Mouse (Mus musculus) liver, postnatal 0 days (tissue): Measurements from ENCODE around the gene Plekha8. TPM values are rescaled to one million over a fixed set of nuclear protein-coding genes. Genes with fewer than 3 reads are reported as not detected.

Experiments used
- ATAC-seq: fragments of 200-750 bp; cut with Nextera tagmentation; 2 replicates; pipeline ENCODE4 v1.8.0; 2017; ENCODE audit warnings: mild to moderate bottlenecking, moderate library complexity
- DNase-seq: peaks from one replicate; pipeline ENCODE4 v3.0.0-alpha.2; 2016
- H3K27ac ChIP-seq: fragments of 300-500 bp; sonication (generic); 2 replicates; pipeline ENCODE4 v1.5.1; 2014; ENCODE audit warnings: antibody characterized with exemption, moderate library complexity, mild to moderate bottlenecking, low read depth
- H3K27me3 ChIP-seq: fragments of 300-500 bp; sonication (generic); 2 replicates; pipeline ENCODE4 v1.6.1; 2014; ENCODE audit warnings: low read length, control low read depth, mixed read lengths; ENCODE audit not compliant: insufficient read depth
- H3K36me3 ChIP-seq: fragments of 300-500 bp; sonication (generic); replicated peaks from 2 replicates; pipeline ENCODE4 v1.6.1; 2014; ENCODE audit warnings: mild to moderate bottlenecking, control low read depth, low read length, moderate library complexity, mixed read lengths; ENCODE audit not compliant: insufficient read depth
- H3K4me1 ChIP-seq: fragments of 300-500 bp; sonication (generic); 2 replicates; pipeline ENCODE4 v1.6.1; 2014; ENCODE audit warnings: antibody characterized with exemption, mild to moderate bottlenecking, control low read depth; ENCODE audit not compliant: insufficient read depth
- H3K4me2 ChIP-seq: fragments of 300-500 bp; sonication (generic); 2 replicates; pipeline ENCODE4 v1.6.1; 2014; ENCODE audit warnings: low read depth, mild to moderate bottlenecking, low read length, moderate library complexity, mixed read lengths
- H3K4me3 ChIP-seq: fragments of 300-500 bp; sonication (generic); 2 replicates; pipeline ENCODE4 v1.5.1; 2014; ENCODE audit warnings: low read depth, low read length
- H3K9ac ChIP-seq: fragments of 300-500 bp; sonication (generic); replicated peaks from 2 replicates; pipeline ENCODE4 v1.6.1; 2014; ENCODE audit warnings: mild to moderate bottlenecking, moderate library complexity
- H3K9me3 ChIP-seq: fragments of 300-500 bp; sonication (generic); 2 replicates; pipeline ENCODE4 v1.6.1; 2016; ENCODE audit warnings: mild to moderate bottlenecking, control low read depth, low read length, mixed read lengths
- CTCF ChIP-seq: sonication (generic); IDR thresholded peaks from 2 replicates; pipeline ENCODE4 v1.5.1; 2016; ENCODE audit warnings: antibody characterized with exemption, low read depth
- EP300 ChIP-seq: IDR thresholded peaks from 2 replicates; pipeline ENCODE4 v1.6.1; 2016; ENCODE audit warnings: antibody characterized with exemption, low read depth, mild to moderate bottlenecking
- WGBS: fragments of 180-500 bp; shearing (Covaris S2); extraction: QIAGEN DNeasy Blood & Tissue Kit; methylation state at CpG from one replicate; pipeline ENCODE4 v1.1.7; 2014; ENCODE audit not compliant: insufficient replicate concordance; 5-methylcytosine and 5-hydroxymethylcytosine counted together
- polyA plus RNA-seq: library from polyadenylated mRNA; unstranded; fragments of >200 nt; fragmentation: Nextera tagmentation; extraction: Ambion mirVana; gene quantifications from 2 replicates; pipeline ENCODE4 v1.2.1, GENCODE M21; 2015

Gene Plekha8
- polyA plus RNA-seq, 1 experiment from 2014 or later: 4.8 TPM

DNA sequence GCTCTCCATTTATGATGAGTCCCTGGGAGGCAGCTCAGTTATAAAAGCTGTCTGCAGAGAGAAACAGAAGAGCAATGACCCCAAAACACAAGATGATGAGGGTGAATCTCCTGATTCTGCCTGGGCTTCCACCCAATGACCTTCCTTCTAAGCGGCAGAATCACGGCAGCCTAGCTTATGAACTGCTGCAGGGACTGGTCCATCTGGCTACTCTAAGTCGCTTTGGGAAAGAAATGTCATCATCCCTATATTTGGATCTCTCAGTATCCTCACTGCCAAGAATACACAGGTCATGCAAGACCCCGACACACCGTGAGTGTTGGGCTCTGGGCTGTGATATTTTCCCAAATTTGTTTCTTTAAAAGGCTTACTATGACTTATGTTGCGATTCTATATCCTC is 75.0 kb downstream of the Plekha8 start:
- no peak overlapping the region for H3K9ac ChIP-seq
- no peak overlapping the region for H3K4me2 ChIP-seq
- 78% methylated on average over 6 of the region's 6 CpGs for WGBS
- no peak overlapping the region for H3K4me3 ChIP-seq
- DNase-seq (no peak), ATAC-seq (no peak)
- TF ChIP-seq EP300 (no peak), CTCF (no peak)
- H3K27me3 ChIP-seq: no peaks in the 10 kb centered on the region
- no peak overlapping the region for H3K27ac ChIP-seq
- H3K9me3 ChIP-seq: no peaks in the 10 kb centered on the region
- H3K36me3 ChIP-seq: no peaks in the 10 kb centered on the region
- no peaks in the 10 kb centered on the region for H3K4me1 ChIP-seq

DNA sequence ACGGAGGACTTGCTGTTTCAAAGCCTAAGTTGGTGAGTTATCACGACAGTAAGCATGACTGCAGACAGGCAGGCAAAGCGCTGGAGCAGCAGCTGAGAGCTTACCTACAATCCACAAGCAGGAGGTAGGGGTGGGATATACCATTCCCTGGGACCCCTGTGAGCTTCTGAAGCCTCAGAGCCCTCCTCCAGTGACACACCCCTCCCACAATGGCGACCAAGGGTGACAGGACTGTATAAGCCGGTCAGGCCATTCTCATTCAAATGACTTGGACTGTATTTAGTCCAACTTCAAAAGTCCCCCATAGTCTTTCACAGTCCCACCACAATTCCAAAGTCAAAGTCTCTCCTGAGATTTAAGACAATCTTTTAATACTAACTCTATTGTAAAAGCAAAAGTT is 78.0 kb downstream of the Plekha8 start:
- H3K9ac ChIP-seq: no peak overlapping the region
- H3K9me3 ChIP-seq: no peaks in the 10 kb centered on the region
- no peak for ATAC-seq
- H3K27me3 ChIP-seq: no peaks in the 10 kb centered on the region
- H3K4me2 ChIP-seq: no peak overlapping the region
- H3K36me3 ChIP-seq: no peaks in the 10 kb centered on the region
- TF ChIP-seq EP300 (no peak), CTCF (no peak)
- H3K4me3 ChIP-seq: no peak overlapping the region
- WGBS: 61% methylated on average over 5 of the region's 5 CpGs
- no peaks in the 10 kb centered on the region for H3K4me1 ChIP-seq
- H3K27ac ChIP-seq: no peak overlapping the region
- no peak for DNase-seq

DNA sequence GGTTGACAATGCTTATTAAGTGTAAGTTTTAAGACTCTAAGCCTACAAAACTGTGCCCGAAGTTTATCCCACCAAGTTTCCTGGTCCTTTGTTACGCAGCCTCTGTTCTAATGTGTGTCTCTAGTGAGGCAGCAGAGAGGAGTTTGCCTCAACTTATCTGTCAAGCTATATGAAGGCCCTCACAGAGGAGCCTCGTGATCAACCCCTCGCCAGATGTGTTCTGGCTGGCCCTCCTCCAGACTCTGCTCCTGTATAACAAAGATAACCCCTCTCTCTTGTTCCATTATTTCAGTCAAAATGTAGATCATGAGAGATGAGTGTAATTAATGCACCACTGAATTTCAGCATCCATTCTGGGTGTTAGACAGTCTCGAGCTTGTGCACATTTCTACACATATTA is 84.8 kb downstream of the Plekha8 start:
- Histone ChIP-seq H3K4me2 (peak overlapping the region; percentile 14), H3K27ac (peak overlapping the region; percentile 37; the same call in 1 of the 2 replicates)
- ATAC-seq: peak; percentile 12; the same call in 1 of the 2 replicates

DNA sequence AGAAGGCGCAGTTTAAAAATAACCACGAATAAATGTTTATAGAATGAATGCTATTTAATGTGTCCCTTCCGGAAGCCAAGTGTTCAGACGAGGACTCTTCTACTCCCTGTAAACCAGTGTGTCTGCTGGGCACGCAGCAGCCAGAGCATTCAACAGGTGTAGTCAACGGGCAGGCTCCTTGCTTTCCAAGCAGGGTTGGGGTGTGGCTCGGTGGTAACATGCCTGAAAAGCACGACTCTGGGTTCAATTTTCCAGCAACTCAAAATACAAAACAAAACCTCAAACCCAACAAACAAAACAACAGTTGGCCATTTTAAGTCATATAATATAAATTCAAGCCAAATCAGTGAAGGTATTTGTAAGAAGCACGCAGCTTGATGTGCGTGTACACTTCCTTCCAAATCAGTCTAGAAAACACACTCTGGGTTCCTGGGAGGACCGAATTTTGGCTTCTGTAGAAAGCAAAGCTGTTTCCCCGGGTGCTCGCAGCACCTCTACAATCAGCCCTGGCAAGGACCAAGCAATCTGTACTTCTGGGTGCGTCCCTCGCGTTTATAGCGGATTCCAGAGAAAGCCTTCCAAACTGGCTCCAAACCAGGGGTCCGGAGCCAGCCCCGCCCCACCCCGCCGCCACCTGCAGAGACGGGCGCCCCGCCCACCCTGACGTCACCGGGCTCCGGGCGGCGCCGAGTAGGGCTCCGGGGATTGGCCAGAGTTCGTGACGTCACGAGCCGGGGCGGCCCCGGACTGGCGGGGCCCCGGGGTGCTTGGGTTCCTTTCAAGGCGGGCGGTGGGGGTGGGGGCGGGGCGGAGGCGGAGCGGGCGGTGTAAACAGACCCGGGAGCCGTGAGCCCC is 86.2 kb downstream of the Plekha8 start, which contains the start of gene Mturn:
Gene Mturn (plus strand): TSS at position 734 of the 855 bp plus-strand sequence.
- TF ChIP-seq CTCF: no peak
- no peak for TF ChIP-seq EP300
- Histone ChIP-seq H3K4me2 (peak within 1 kb of the TSS; percentile 87), H3K27me3 (peaks cover 12% of the 10 kb centered on the region), H3K9ac (peak within 1 kb of the TSS; percentile 61), H3K4me3 (peak within 1 kb of the TSS; percentile 71), H3K4me1 (peaks cover 18% of the 10 kb centered on the region), H3K9me3 (no peaks in the 10 kb centered on the region), H3K36me3 (no peaks in the 10 kb centered on the region), H3K27ac (peak within 1 kb of the TSS; percentile 75)
- WGBS: 6% methylated on average over 37 of the region's 48 CpGs
- ATAC-seq (peak; percentile 95), DNase-seq (peak; percentile 100)

More for the DNA sequence above, 84.8 kb downstream of the Plekha8 start:
- peaks cover 12% of the 10 kb centered on the region; the same call in 1 of the 2 replicates for H3K27me3 ChIP-seq
- peaks cover 18% of the 10 kb centered on the region for H3K4me1 ChIP-seq
- no peak overlapping the region for H3K4me3 ChIP-seq
- peak; percentile 62 for DNase-seq
- H3K9ac ChIP-seq: no peak overlapping the region
- WGBS: 39% methylated on average over 5 of the region's 5 CpGs
- no peak for TF ChIP-seq CTCF
- TF ChIP-seq EP300: peak; percentile 87
- no peaks in the 10 kb centered on the region for H3K36me3 ChIP-seq
- no peaks in the 10 kb centered on the region for H3K9me3 ChIP-seq

DNA sequence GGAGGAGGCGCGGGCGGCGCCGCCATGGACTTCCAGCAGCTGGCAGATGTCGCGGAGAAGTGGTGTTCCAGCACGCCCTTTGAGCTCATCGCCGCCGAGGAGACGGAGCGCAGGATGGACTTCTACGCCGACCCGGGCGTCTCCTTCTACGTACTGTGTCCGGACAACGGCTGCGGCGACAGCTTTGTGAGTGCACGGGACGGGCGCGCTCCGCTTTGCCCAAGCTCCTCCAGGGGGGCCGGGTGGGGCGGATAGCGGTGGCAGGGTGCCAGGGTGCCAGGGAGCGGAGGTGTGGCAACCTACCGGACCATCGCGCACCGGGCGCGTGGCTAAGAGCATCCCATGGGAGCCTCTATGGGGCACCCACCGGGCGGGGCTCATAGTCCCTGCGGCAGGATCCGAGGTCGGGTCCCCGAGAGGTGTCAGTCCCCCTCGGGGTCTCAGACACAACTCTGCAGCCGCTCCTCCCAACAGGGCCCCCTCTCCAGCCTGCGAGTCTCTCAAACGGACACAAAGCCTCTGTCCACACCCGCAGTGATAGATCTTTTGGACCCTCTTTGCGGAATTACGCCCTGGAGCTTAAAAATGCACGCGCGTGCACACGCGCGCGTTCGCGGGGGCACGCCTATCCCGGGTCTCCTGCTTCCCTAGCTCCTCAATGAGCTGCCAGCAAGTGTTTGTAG is 87.0 kb downstream of the Plekha8 start:
- DNase-seq (no peak), ATAC-seq (peak; percentile 71)
- peaks cover 18% of the 10 kb centered on the region for H3K4me1 ChIP-seq
- H3K9ac ChIP-seq: peak overlapping the region; percentile 61
- H3K27ac ChIP-seq: peak overlapping the region; percentile 65
- peaks cover 12% of the 10 kb centered on the region for H3K27me3 ChIP-seq
- H3K9me3 ChIP-seq: no peaks in the 10 kb centered on the region
- H3K4me3 ChIP-seq: peak overlapping the region; percentile 71
- peak overlapping the region; percentile 87 for H3K4me2 ChIP-seq
- WGBS: under 1% methylated on average over 59 of the region's 61 CpGs
- TF ChIP-seq CTCF: no peak
- TF ChIP-seq EP300: no peak
- H3K36me3 ChIP-seq: no peaks in the 10 kb centered on the region

DNA sequence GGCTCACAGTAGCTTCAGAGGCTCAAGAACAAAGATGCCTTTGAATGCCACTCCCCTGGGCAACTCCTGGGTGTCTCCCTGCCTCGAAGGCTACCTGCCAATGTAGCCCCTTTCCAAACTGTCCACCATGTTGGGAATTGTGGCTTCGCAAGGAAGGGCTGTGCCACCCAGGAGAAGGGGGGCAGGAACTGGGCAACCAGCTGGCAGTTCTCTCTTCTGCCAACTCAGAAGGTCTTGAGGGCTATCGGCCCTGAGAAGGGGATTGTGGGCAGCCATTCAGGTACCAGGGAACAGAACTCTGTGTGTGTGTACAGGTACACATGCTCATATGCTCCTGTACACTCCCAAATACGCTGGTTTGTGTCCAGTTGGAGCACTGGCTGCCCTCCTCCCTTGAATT is 89.2 kb downstream of the Plekha8 start:
- TF ChIP-seq CTCF: no peak
- no peak for TF ChIP-seq EP300
- DNase-seq (no peak), ATAC-seq (no peak)
- Histone ChIP-seq H3K4me1 (peaks cover 18% of the 10 kb centered on the region), H3K27ac (no peak overlapping the region), H3K36me3 (no peaks in the 10 kb centered on the region), H3K27me3 (peaks cover 15% of the 10 kb centered on the region), H3K9me3 (no peaks in the 10 kb centered on the region), H3K9ac (no peak overlapping the region), H3K4me2 (no peak overlapping the region), H3K4me3 (no peak overlapping the region)
- WGBS: 74% methylated on average over 4 of the region's 4 CpGs
